Mouse (Mus musculus) G1E (cell line): Measurements from ENCODE around the gene Adpgk.

Source experiments
- CTCF ChIP-seq: IDR thresholded peaks from 2 replicates; pipeline ENCODE4 v1.5.1; 2012; ENCODE audit warnings: low read depth, low read length, inconsistent platforms, mixed read lengths
- POLR2AphosphoS5 ChIP-seq: IDR thresholded peaks from 2 replicates; pipeline ENCODE4 v1.6.1; 2012; ENCODE audit warnings: low read depth, low read length, inconsistent platforms; ENCODE audit not compliant: insufficient replicate concordance
- TAL1 ChIP-seq: conservative IDR thresholded peaks from 2 replicates; pipeline ENCODE4 v1.6.1; 2012; ENCODE audit warnings: low read depth, low read length, inconsistent platforms, mixed read lengths

GRCm38 (mm10) chr9:59346176-59346575 is 54.8 kb downstream of the Adpgk start:
- TF ChIP-seq CTCF (no peak), TAL1 (no peak), POLR2AphosphoS5 (no peak)
